Mouse (Mus musculus): ENCODE measurements around the gene Ankrd6.

Ankrd6 gene

GRCm38 (mm10) chr4:32906627-32907026, 44.0 kb downstream of the Ankrd6 start:
- ATAC-seq (ENCODE audit: insufficient number of reproducible peaks, low FRiP score, low TSS enrichment), result no peak

GRCm38 (mm10) chr4:32905913-32906312, 44.7 kb downstream of the Ankrd6 start:
- ATAC-seq (ENCODE audit: insufficient number of reproducible peaks, low FRiP score, low TSS enrichment), result no peak

GRCm38 (mm10) chr4:32905381-32905780, 45.3 kb downstream of the Ankrd6 start:
- no peak for ATAC-seq (ENCODE audit: insufficient number of reproducible peaks, low FRiP score, low TSS enrichment)

GRCm38 (mm10) chr4:32903826-32904225, 46.8 kb downstream of the Ankrd6 start:
- ATAC-seq (ENCODE audit: insufficient number of reproducible peaks, low FRiP score, low TSS enrichment), result no peak

DNA sequence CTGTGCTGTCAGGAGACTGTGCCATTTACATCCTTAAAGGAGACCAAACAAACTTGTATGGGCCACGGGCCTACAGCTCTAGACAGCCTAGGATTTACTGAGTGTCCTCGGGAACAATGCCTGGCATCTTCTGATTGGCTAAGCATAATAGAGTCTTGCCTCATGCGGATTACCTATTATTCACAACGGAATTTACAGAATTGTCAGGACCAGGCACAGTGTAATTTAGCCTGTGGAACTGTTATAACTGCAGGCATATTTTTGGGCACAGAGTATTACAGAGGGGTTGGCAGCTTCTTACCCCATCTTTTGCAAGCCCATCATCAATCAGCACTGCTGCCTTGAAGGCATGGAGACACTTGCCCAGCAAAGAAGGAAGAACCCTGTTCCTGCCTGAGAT, 51.6 kb downstream of the Ankrd6 start:
- no peak for ATAC-seq (ENCODE audit: insufficient number of reproducible peaks, low FRiP score, low TSS enrichment)

- ATAC-seq (ENCODE audit: insufficient number of reproducible peaks, low FRiP score, low TSS enrichment), result no peak
Measured at GRCm38 (mm10) chr4:32891341-32891740, 59.3 kb downstream of the Ankrd6 start.

DNA sequence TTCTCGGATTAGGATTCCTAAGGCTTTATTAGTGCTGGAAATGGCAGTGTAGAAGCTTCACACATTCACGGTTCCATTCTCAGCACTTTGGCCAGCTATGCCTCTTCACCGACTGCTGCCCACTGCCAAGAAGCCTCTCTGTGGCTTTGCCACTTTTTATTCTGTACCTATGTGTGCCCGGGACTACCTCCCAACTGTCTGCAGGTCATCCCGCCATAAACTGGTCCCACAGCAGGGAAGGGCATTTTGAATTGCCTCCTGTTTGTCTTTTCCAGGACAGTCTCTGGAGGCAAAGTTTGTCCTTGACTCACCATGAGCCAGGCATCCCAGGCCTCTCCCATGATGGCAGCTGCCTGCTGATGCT, 59.9 kb downstream of the Ankrd6 start:
- no peak for ATAC-seq (ENCODE audit: insufficient number of reproducible peaks, low FRiP score, low TSS enrichment)

DNA sequence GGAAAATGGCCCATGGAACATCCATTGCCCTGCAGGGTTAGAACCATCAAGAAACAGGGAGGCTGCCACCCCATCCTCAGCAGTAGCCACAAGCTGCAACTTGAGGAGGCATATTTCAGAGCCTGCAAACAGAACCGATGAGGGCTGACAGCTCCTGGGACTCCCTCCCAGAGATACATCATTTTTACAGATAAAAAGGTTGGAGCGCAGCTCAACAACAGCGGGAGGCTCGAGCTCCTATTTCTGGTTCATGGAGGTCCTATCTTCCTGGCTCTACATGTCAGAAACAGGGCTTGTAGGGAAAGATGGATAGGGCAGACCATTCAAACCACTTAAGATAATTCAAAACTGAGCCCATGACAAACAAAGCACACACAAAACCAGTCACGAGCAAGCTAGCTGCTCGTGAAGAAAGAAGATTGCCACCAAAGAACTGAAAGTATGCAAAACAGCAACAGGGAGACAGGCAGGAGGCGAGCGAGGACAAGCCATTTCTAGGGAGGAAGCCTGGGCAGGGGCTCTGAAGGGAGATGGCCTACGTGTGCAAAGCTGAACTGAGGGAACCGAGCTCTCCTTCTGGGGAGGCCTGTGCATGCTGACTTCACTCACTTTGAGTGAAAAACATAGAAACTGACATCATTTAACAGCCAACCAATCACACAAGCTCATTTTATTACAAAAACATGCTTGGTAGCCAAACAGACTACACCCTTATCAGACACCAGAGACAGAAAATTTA, 60.5 kb downstream of the Ankrd6 start:
- no peak for ATAC-seq (ENCODE audit: insufficient number of reproducible peaks, low FRiP score, low TSS enrichment)

DNA sequence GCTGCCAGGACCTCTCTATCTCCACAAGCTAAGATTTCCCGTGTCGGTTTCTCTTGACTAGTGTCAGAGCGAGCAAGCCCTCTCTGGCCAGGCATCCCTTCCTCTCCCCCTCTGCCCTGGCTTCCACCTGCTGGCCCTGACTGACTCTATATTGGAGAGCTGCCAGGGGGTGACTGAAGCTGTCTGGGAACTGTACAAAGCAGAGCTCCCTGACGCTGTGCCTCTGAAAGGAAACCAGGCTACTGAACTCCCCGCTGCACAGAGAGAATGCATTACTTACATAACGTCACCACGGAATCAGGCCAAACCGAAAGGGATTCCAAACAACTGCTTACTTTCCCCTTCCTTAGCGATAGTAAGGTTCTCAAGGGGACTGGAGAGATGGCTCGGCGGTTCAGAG, 61.4 kb downstream of the Ankrd6 start:
- ATAC-seq (ENCODE audit: insufficient number of reproducible peaks, low FRiP score, low TSS enrichment), result peak; percentile 85

DNA sequence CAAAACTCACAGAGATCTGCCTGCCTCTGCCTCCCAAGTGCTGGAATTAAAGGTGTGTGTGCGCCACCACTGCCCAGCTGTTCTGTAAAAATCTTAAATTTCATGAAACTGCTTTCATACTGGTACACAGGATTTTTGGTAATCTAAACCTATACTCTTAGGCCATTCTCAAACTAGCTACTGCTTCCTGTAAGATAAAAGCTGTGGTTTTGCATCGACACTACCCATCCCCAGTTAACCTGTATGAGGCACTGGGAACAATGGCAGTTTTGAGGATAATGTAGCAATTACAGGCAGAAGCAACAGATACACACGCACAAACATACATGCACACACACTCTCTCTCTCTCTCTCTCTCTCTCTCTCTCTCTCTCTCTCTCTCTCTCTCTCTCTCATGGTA, 64.2 kb downstream of the Ankrd6 start:
- ATAC-seq (ENCODE audit: insufficient number of reproducible peaks, low FRiP score, low TSS enrichment), result no peak

DNA sequence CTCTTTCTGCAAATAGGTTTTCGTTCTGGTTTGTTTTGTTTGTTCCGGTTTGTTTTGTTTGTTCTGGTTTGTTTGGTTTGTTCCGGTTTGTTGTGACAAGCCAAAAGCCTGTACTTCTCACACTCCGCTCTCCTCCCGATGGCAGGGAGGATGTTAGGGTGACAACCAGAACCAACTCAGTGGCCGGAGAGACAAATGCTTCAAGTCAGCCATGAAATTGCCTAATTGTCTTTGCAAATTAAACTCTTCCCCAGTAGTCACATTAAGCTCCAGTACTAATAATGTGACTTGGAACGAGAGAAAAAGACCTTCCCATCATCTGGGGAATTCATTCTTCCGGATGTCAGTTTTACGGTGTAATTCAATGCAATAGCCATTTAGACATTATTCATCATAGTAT, 66.0 kb downstream of the Ankrd6 start:
- ATAC-seq (ENCODE audit: insufficient number of reproducible peaks, low FRiP score, low TSS enrichment), result no peak

DNA sequence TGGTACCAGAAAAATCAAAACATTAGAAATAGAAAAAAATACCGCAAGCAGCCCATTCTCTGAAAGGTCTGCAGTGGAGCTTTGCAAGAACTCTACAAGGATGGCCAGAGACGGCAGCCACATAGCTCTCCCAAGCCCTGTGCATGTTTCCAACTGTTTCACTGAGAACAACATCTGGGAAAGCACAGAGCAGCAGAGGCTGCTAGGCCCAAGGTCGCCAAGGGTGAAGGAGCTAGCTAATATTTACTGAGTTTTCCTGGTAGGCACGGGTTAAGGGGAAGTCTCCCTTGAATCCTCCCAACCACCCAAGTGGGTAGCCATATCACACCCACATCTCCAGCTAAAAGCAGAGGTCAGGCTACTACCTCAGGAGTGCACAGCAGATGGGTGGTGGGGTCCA, 69.6 kb downstream of the Ankrd6 start:
- ATAC-seq (ENCODE audit: insufficient number of reproducible peaks, low FRiP score, low TSS enrichment), result no peak

- ATAC-seq (ENCODE audit: insufficient number of reproducible peaks, low FRiP score, low TSS enrichment), result no peak
Measured at GRCm38 (mm10) chr4:32874669-32875068, 76.0 kb downstream of the Ankrd6 start.

GRCm38 (mm10) chr4:32872189-32872749, 78.4 kb downstream of the Ankrd6 start:
- ATAC-seq (ENCODE audit: insufficient number of reproducible peaks, low FRiP score, low TSS enrichment), result no peak

DNA sequence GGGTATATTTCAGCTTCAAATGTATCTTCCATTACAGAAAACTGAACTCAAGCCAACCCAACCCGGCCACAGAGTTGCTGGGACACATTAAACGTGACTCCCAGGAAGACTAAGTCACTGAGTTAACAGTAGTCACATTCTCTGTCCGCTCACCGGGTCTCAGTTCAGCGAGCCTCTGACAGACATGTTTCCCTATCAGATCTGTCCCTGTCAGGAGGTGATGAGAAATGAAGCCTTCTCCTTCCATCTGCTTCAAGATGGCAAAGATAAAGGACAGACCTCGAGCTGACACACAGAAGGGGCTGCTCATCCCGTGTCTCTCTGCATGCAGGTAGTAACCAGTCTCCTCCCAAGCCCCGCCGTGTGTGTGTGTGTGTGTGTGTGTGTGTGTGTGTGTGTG, 81.3 kb downstream of the Ankrd6 start:
- no peak for ATAC-seq (ENCODE audit: insufficient number of reproducible peaks, low FRiP score, low TSS enrichment)

DNA sequence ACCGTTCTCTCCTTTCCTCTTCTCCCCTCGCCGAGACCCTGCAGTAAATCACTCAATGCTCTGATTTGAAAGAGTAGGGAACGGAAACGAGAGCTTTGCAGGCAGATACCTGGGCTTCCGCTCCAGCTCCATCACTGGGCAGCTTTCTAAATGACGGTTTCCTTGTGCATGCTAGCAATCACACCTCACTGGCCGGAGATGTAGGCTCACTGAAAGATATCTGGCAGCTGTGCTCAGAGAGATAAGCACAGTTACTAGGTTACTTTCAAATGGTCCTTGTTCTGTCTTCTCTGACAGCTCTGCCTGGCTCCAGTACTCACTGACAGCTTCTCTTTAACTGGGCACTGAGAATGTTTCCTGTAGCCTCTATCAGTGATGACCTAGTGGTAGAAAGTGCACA, 81.8 kb downstream of the Ankrd6 start:
- ATAC-seq (ENCODE audit: insufficient number of reproducible peaks, low FRiP score, low TSS enrichment), result no peak

DNA sequence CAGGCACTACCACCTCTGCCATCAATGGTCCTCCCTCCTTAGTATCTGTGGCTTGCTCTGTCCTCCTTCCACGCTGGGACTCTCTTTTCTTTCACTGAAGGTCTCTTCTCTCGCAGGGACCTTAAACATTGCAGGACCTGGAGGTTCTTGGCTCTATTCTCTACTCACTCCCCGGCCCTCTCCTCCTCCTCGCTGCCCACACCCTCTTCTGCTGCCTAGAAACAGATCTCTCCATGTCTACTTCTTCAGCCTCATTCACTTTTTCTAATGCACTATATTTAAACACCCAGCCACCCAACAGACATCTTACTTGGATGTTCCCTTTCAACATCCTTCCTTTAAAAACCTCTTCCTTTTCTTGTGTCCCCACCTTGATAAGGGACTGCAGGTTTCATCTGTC, 82.2 kb downstream of the Ankrd6 start:
- no peak for ATAC-seq (ENCODE audit: insufficient number of reproducible peaks, low FRiP score, low TSS enrichment)

- no peak for ATAC-seq (ENCODE audit: insufficient number of reproducible peaks, low FRiP score, low TSS enrichment)
Measured at GRCm38 (mm10) chr4:32867460-32867859, 83.2 kb downstream of the Ankrd6 start.

DNA sequence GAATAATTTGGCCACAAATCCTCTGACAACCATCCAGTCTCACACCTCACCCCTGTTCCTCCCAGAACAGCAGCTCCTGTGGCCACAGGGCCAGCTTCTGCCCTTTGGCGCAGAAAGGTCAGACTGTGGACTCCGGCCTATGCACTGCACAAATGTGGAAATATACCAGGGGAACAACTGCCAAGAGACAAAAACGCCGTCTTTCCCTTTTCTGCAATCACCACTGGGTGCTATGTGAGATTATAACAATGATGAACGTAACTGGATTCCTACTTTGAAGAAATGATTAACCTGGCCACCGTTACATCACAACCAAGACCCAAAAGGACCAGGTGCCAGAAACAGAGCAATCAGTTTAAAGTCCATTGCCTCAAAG, 85.8 kb downstream of the Ankrd6 start:
- ATAC-seq (ENCODE audit: insufficient number of reproducible peaks, low FRiP score, low TSS enrichment), result no peak

DNA sequence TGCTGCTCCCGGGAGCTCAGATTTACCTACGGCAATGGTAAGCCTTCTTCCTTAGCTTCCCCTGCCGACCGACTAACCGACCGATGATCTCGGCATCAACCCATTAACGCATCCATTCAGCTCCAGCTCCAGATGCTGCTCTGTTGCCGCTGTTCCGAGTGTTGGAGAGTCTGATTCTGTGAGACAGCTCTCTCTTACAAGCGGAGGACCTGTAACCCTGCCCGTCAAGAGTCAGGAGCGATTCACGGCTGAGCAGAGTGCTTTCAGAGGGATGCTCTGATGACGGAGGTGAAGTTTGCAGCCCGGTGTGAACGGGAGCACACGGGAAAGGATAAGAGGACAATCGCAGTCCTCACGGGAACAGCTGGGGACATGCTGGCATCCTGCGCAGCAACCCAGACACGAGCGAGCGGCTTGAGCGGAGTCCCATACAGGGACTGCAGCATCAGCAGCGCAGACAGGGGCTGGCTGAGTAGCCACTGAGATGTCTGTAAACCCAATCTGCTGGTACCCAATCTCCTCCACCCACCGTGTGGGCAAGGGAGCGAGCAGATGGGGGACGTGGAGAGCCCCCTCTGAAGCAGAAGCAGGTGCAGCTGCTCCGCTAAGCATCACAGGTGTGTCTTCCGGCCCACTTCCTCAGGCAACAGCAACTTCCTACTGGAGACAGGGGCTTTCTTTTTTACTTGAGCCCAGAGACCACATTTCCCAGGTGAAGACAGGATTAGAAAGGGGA, 86.3 kb downstream of the Ankrd6 start:
- ATAC-seq (ENCODE audit: insufficient number of reproducible peaks, low FRiP score, low TSS enrichment), result peak; percentile 54; the same call in 1 of the 2 replicates

- ATAC-seq (ENCODE audit: insufficient number of reproducible peaks, low FRiP score, low TSS enrichment), result no peak
Measured at GRCm38 (mm10) chr4:32863447-32864130, 87.1 kb downstream of the Ankrd6 start.

Measured in cerebellum, adult (tissue).